Mouse (Mus musculus): ENCODE results near the gene Rpf2. TPM values are rescaled to one million over a fixed set of nuclear protein-coding genes. Genes with fewer than 3 reads are reported as not detected.

The Rpf2 gene
- polyA plus RNA-seq, 1 experiment from 2014 or later, result 77.9 TPM

- Histone ChIP-seq H3K27ac (ENCODE audit: low read depth) (no peak overlapping the region), H3K4me1 (replicated peaks; ENCODE audit: control insufficient read depth, insufficient read depth, low read length) (no peaks in the 10 kb centered on the region), H3K27me3 (replicated peaks; ENCODE audit: control insufficient read depth, insufficient read depth, low read length) (no peaks in the 10 kb centered on the region), H3K36me3 (ENCODE audit: control insufficient read depth, insufficient read depth, low read length) (peaks cover 91% of the 10 kb centered on the region), H3K9me3 (ENCODE audit: control insufficient read depth, low read length) (no peaks in the 10 kb centered on the region), H3K4me2 (ENCODE audit: low read length) (no peak overlapping the region), H3K4me3 (ENCODE audit: low read depth, low read length) (no peak overlapping the region), H3K9ac (ENCODE audit: low read length) (no peak overlapping the region)
- ATAC-seq (replicated peaks; ENCODE audit: low FRiP score, low TSS enrichment, low read depth) (no peak), DNase-seq (ENCODE audit: low spot score) (no peak)
- 91% methylated on average over 3 of the region's 3 CpGs for WGBS
Measured at GRCm38 (mm10) chr10:40233241-40233640, 13.6 kb downstream of the Rpf2 start.

- H3K27ac ChIP-seq (ENCODE audit: low read depth), result no peak overlapping the region
- peaks cover 90% of the 10 kb centered on the region for H3K36me3 ChIP-seq (ENCODE audit: control insufficient read depth, insufficient read depth, low read length)
- ATAC-seq (replicated peaks; ENCODE audit: low FRiP score, low TSS enrichment, low read depth), result no peak
- WGBS, result 83% methylated on average over 7 of the region's 7 CpGs
- H3K4me1 ChIP-seq (replicated peaks; ENCODE audit: control insufficient read depth, insufficient read depth, low read length), result no peaks in the 10 kb centered on the region
- no peak overlapping the region for H3K9ac ChIP-seq (ENCODE audit: low read length)
- no peak overlapping the region for H3K4me2 ChIP-seq (ENCODE audit: low read length)
- DNase-seq (ENCODE audit: low spot score), result no peak
- H3K4me3 ChIP-seq (ENCODE audit: low read depth, low read length), result no peak overlapping the region
- H3K27me3 ChIP-seq (replicated peaks; ENCODE audit: control insufficient read depth, insufficient read depth, low read length), result no peaks in the 10 kb centered on the region
- no peaks in the 10 kb centered on the region for H3K9me3 ChIP-seq (ENCODE audit: control insufficient read depth, low read length)
Measured at GRCm38 (mm10) chr10:40232442-40232841, 14.4 kb downstream of the Rpf2 start.

- Histone ChIP-seq H3K36me3 (ENCODE audit: control insufficient read depth, insufficient read depth, low read length) (peaks cover 91% of the 10 kb centered on the region), H3K9me3 (ENCODE audit: control insufficient read depth, low read length) (no peaks in the 10 kb centered on the region), H3K9ac (ENCODE audit: low read length) (no peak overlapping the region), H3K4me2 (ENCODE audit: low read length) (no peak overlapping the region), H3K4me1 (replicated peaks; ENCODE audit: control insufficient read depth, insufficient read depth, low read length) (no peaks in the 10 kb centered on the region), H3K4me3 (ENCODE audit: low read depth, low read length) (no peak overlapping the region), H3K27me3 (replicated peaks; ENCODE audit: control insufficient read depth, insufficient read depth, low read length) (no peaks in the 10 kb centered on the region), H3K27ac (ENCODE audit: low read depth) (no peak overlapping the region)
- no peak for DNase-seq (ENCODE audit: low spot score)
- no peak for ATAC-seq (replicated peaks; ENCODE audit: low FRiP score, low TSS enrichment, low read depth)
- 87% methylated on average over 1 of the region's 1 CpGs for WGBS
Measured at GRCm38 (mm10) chr10:40229725-40230124, 17.1 kb downstream of the Rpf2 start.

GRCm38 (mm10) chr10:40227660-40228303 lies 19.1 kb downstream of the Rpf2 start:
- Histone ChIP-seq H3K9ac (ENCODE audit: low read length) (no peak overlapping the region), H3K4me3 (ENCODE audit: low read depth, low read length) (no peak overlapping the region), H3K27me3 (replicated peaks; ENCODE audit: control insufficient read depth, insufficient read depth, low read length) (no peaks in the 10 kb centered on the region), H3K9me3 (ENCODE audit: control insufficient read depth, low read length) (no peaks in the 10 kb centered on the region), H3K36me3 (ENCODE audit: control insufficient read depth, insufficient read depth, low read length) (peaks cover 92% of the 10 kb centered on the region), H3K4me1 (replicated peaks; ENCODE audit: control insufficient read depth, insufficient read depth, low read length) (no peaks in the 10 kb centered on the region), H3K27ac (ENCODE audit: low read depth) (no peak overlapping the region; the same call in 1 of the 2 replicates), H3K4me2 (ENCODE audit: low read length) (no peak overlapping the region)
- peak; percentile 49 for DNase-seq (ENCODE audit: low spot score)
- ATAC-seq (replicated peaks; ENCODE audit: low FRiP score, low TSS enrichment, low read depth), result no peak
- WGBS, result 68% methylated on average over 4 of the region's 4 CpGs

GRCm38 (mm10) chr10:40218874-40219273 lies 28.0 kb downstream of the Rpf2 start:
- Histone ChIP-seq H3K9me3 (ENCODE audit: control insufficient read depth, low read length) (0 out of 2 replicates have a peak, but pooled peaks cover 5% of the 10 kb centered on the region), H3K36me3 (ENCODE audit: control insufficient read depth, insufficient read depth, low read length) (peaks cover 24% of the 10 kb centered on the region), H3K4me1 (replicated peaks; ENCODE audit: control insufficient read depth, insufficient read depth, low read length) (no peaks in the 10 kb centered on the region), H3K4me3 (ENCODE audit: low read depth, low read length) (no peak overlapping the region), H3K4me2 (ENCODE audit: low read length) (no peak overlapping the region), H3K9ac (ENCODE audit: low read length) (no peak overlapping the region), H3K27ac (ENCODE audit: low read depth) (no peak overlapping the region), H3K27me3 (replicated peaks; ENCODE audit: control insufficient read depth, insufficient read depth, low read length) (no peaks in the 10 kb centered on the region)
- 73% methylated on average over 3 of the region's 3 CpGs for WGBS
- DNase-seq (ENCODE audit: low spot score) (no peak), ATAC-seq (replicated peaks; ENCODE audit: low FRiP score, low TSS enrichment, low read depth) (no peak)

GRCm38 (mm10) chr10:40212443-40213169 lies 34.2 kb downstream of the Rpf2 start:
- H3K9me3 ChIP-seq (ENCODE audit: control insufficient read depth, low read length), result no peaks in the 10 kb centered on the region
- H3K9ac ChIP-seq (ENCODE audit: low read length), result no peak overlapping the region
- H3K27me3 ChIP-seq (replicated peaks; ENCODE audit: control insufficient read depth, insufficient read depth, low read length), result no peaks in the 10 kb centered on the region
- DNase-seq (ENCODE audit: low spot score), result peak; percentile 92
- H3K36me3 ChIP-seq (ENCODE audit: control insufficient read depth, insufficient read depth, low read length), result no peaks in the 10 kb centered on the region
- H3K4me3 ChIP-seq (ENCODE audit: low read depth, low read length), result no peak overlapping the region
- no peak overlapping the region for H3K4me2 ChIP-seq (ENCODE audit: low read length)
- ATAC-seq (replicated peaks; ENCODE audit: low FRiP score, low TSS enrichment, low read depth), result peak; percentile 89
- H3K27ac ChIP-seq (ENCODE audit: low read depth), result no peak overlapping the region
- 35% methylated on average over 13 of the region's 13 CpGs for WGBS
- no peaks in the 10 kb centered on the region for H3K4me1 ChIP-seq (replicated peaks; ENCODE audit: control insufficient read depth, insufficient read depth, low read length)

GRCm38 (mm10) chr10:40195001-40195400 lies 51.8 kb downstream of the Rpf2 start:
- H3K9ac ChIP-seq (ENCODE audit: low read length), result no peak overlapping the region
- no peak overlapping the region for H3K4me3 ChIP-seq (ENCODE audit: low read depth, low read length)
- ATAC-seq (replicated peaks; ENCODE audit: low FRiP score, low TSS enrichment, low read depth) (no peak), DNase-seq (ENCODE audit: low spot score) (no peak)
- WGBS, result 83% methylated on average over 6 of the region's 6 CpGs
- no peak overlapping the region for H3K4me2 ChIP-seq (ENCODE audit: low read length)
- H3K36me3 ChIP-seq (ENCODE audit: control insufficient read depth, insufficient read depth, low read length), result no peaks in the 10 kb centered on the region
- no peaks in the 10 kb centered on the region for H3K27me3 ChIP-seq (replicated peaks; ENCODE audit: control insufficient read depth, insufficient read depth, low read length)
- no peaks in the 10 kb centered on the region for H3K9me3 ChIP-seq (ENCODE audit: control insufficient read depth, low read length)
- no peak overlapping the region for H3K27ac ChIP-seq (ENCODE audit: low read depth)
- peaks cover 7% of the 10 kb centered on the region; the same call in 1 of the 2 replicates for H3K4me1 ChIP-seq (replicated peaks; ENCODE audit: control insufficient read depth, insufficient read depth, low read length)

- Histone ChIP-seq H3K36me3 (ENCODE audit: control insufficient read depth, insufficient read depth, low read length) (no peaks in the 10 kb centered on the region), H3K9me3 (ENCODE audit: control insufficient read depth, low read length) (no peaks in the 10 kb centered on the region)
- WGBS, result 39% methylated on average over 18 of the region's 18 CpGs
Measured at GRCm38 (mm10) chr10:40192010-40192935, 54.6 kb downstream of the Rpf2 start.

More at GRCm38 (mm10) chr10:40192010-40192935, 54.6 kb downstream of the Rpf2 start:
- no peak for DNase-seq (ENCODE audit: low spot score)
- no peaks in the 10 kb centered on the region for H3K27me3 ChIP-seq (replicated peaks; ENCODE audit: control insufficient read depth, insufficient read depth, low read length)
- ATAC-seq (replicated peaks; ENCODE audit: low FRiP score, low TSS enrichment, low read depth), result no peak
- no peak overlapping the region for H3K27ac ChIP-seq (ENCODE audit: low read depth)
- peak overlapping the region; percentile 16; the same call in 1 of the 2 replicates for H3K4me3 ChIP-seq (ENCODE audit: low read depth, low read length)
- 0 out of 2 replicates have a peak overlapping the region, but pooled peaks have one; percentile 8 for H3K9ac ChIP-seq (ENCODE audit: low read length)
- peaks cover 7% of the 10 kb centered on the region; the same call in 1 of the 2 replicates for H3K4me1 ChIP-seq (replicated peaks; ENCODE audit: control insufficient read depth, insufficient read depth, low read length)
- H3K4me2 ChIP-seq (ENCODE audit: low read length), result peak overlapping the region; percentile 56

Data from intestine, embryonic 14.5 days (tissue).